Mouse (Mus musculus): ENCODE results near the gene Gm47791. TPM values are rescaled to one million over a fixed set of nuclear protein-coding genes. Genes with fewer than 3 reads are reported as not detected.
A peak's percentile ranks its signal among the peaks of the same experiment; 100 is the strongest.

Gm47791 gene
- polyA plus RNA-seq, 1 experiment from 2014 or later, result not detected

DNA sequence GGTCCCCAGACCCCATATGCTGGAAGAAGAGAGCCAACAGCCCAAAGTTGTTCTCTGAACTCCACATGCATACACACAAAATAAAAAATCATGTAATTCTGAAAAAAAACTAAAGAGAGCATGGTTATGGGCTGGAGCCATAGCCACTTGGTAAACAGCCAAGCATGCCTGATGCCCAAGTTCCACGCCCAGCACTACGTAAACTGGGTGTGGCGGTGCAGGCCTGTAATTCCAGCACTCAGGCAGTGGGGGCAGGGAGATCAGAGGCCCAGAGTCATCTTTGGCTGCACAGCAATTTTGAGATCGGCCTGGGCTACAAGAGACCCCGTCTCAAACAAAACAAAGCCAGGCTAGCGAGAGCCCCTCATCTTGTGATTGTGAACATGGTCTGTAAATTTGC is 14.5 kb upstream of the Gm47791 start:
- Histone ChIP-seq H3K4me2 (no peak overlapping the region), H3K9me3 (no peaks in the 10 kb centered on the region), H3K36me3 (no peaks in the 10 kb centered on the region), H3K4me3 (no peak overlapping the region), H3K27me3 (no peaks in the 10 kb centered on the region), H3K9ac (no peak overlapping the region), H3K4me1 (peaks cover 12% of the 10 kb centered on the region), H3K27ac (no peak overlapping the region)
- 50% methylated on average over 6 of the region's 6 CpGs for WGBS
- ATAC-seq (ENCODE audit: insufficient number of reproducible peaks, low FRiP score, low TSS enrichment, low read depth), result 0 out of 2 replicates have a peak, but pooled peaks have one; percentile 10

GRCm38 (mm10) chr1:82783559-82783958 is 12.5 kb upstream of the Gm47791 start:
- H3K36me3 ChIP-seq, result no peaks in the 10 kb centered on the region
- ATAC-seq (ENCODE audit: insufficient number of reproducible peaks, low FRiP score, low TSS enrichment, low read depth), result no peak

DNA sequence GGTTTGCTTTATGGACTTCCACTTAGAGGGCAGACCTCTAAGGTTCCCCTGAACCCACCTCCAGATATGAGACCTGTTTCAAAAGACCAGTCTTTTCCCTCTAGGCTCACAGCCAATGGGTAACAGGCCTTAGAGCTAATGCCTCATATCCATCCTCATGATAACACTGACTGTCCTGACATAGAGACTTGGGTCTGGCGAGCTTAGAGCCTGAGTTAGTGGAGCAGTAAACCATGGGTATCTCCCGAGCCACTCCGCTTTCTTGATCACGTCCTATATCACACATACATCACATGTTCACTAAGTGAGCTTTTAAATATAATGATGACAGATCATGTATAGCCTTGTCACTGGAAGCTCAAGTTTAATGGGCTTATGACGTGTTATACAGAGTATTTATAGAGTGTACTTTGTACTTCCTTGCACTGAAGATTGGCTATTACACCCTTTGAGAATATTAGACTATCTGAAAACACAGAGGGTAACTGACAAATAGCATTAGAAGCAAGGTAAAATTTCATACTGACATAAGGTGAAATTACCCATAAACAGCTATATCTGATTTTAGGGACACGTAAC is 8.4 kb upstream of the Gm47791 start:
- no peaks in the 10 kb centered on the region for H3K27me3 ChIP-seq
- H3K4me2 ChIP-seq, result no peak overlapping the region
- 75% methylated on average over 6 of the region's 6 CpGs for WGBS
- no peak overlapping the region for H3K4me3 ChIP-seq
- H3K27ac ChIP-seq, result no peak overlapping the region
- no peak overlapping the region for H3K9ac ChIP-seq
- H3K4me1 ChIP-seq, result no peaks in the 10 kb centered on the region
- no peaks in the 10 kb centered on the region for H3K9me3 ChIP-seq
- ATAC-seq (ENCODE audit: insufficient number of reproducible peaks, low FRiP score, low TSS enrichment, low read depth), result no peak
- H3K36me3 ChIP-seq, result no peaks in the 10 kb centered on the region

More at GRCm38 (mm10) chr1:82783559-82783958, 12.5 kb upstream of the Gm47791 start:
- Histone ChIP-seq H3K4me1 (peaks cover 12% of the 10 kb centered on the region), H3K9ac (no peak overlapping the region), H3K27me3 (no peaks in the 10 kb centered on the region), H3K27ac (no peak overlapping the region), H3K4me2 (no peak overlapping the region), H3K9me3 (no peaks in the 10 kb centered on the region), H3K4me3 (no peak overlapping the region)
- WGBS, result 77% methylated on average over 3 of the region's 3 CpGs

DNA sequence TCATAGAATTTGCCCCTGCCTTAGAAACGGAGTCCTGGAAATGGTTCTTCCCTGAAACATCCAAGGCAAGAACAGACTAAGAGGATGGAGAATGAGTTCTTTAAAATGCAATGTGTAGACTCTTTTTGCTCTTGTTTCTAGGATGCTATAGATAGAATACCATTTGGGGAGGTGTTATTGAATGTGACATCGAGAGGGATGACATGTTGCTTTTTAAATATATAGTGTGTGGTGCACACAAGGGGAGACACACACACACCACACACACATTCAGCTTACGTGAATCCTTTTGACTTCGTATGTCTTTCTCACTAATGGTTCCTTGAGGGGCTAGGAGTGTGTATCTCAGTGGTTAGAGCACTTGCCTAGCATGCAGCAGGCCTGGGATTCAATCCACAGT is 4.2 kb upstream of the Gm47791 start:
- WGBS, result 90% methylated on average over 4 of the region's 4 CpGs
- Histone ChIP-seq H3K36me3 (no peaks in the 10 kb centered on the region), H3K4me3 (no peak overlapping the region), H3K27me3 (no peaks in the 10 kb centered on the region), H3K9ac (no peak overlapping the region), H3K27ac (no peak overlapping the region), H3K4me1 (no peaks in the 10 kb centered on the region), H3K9me3 (no peaks in the 10 kb centered on the region), H3K4me2 (no peak overlapping the region)
- ATAC-seq (ENCODE audit: insufficient number of reproducible peaks, low FRiP score, low TSS enrichment, low read depth), result no peak

DNA sequence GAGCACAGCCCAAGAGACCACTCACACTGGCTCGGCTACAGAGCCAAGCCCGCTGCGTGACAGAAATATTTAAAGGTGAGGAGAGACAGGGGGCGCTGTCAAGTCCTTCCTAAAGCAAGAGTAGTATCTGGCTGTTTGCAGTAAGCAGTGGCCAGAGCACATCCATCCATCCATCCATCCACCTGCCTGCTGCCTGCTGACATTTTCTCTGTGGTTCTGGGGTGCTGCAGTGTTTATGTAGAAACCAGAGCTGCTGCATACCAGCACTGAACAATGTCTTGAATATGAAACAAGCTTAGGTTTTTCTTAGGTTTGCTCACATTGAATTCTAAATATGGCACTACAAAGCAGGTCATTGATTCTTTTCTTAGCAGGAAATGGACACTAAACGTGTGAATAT is 2.2 kb upstream of the Gm47791 start:
- ATAC-seq (ENCODE audit: insufficient number of reproducible peaks, low FRiP score, low TSS enrichment, low read depth), result no peak
- Histone ChIP-seq H3K27me3 (no peaks in the 10 kb centered on the region), H3K4me2 (no peak overlapping the region), H3K4me1 (no peaks in the 10 kb centered on the region), H3K9ac (no peak overlapping the region), H3K36me3 (no peaks in the 10 kb centered on the region), H3K4me3 (no peak overlapping the region), H3K9me3 (no peaks in the 10 kb centered on the region), H3K27ac (no peak overlapping the region)
- WGBS, result 74% methylated on average over 5 of the region's 5 CpGs

DNA sequence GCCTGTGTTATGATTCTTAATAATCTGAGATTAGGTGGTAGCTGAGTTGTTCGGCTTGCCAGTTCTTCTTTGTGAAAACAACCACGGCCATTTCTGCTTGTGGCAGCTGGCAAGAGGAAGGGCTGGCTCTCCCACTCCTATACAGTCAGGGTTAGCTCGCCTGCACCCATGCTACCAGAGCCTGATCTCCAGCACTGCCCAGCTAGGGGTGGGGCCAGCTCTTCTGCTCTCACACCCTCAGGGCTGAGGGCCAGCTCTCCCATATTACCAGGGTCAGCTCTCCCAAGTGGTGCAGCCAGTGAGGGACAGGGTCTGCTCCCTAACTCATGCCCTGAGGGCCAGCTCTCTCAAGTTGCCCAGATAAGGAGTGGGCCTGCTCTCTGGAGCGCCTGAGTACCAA is 1.4 kb upstream of the Gm47791 start:
- no peaks in the 10 kb centered on the region for H3K4me1 ChIP-seq
- no peaks in the 10 kb centered on the region for H3K9me3 ChIP-seq
- no peak overlapping the region for H3K27ac ChIP-seq
- no peaks in the 10 kb centered on the region for H3K27me3 ChIP-seq
- no peaks in the 10 kb centered on the region for H3K36me3 ChIP-seq
- H3K4me3 ChIP-seq, result no peak overlapping the region
- 72% methylated on average over 4 of the region's 4 CpGs for WGBS
- H3K9ac ChIP-seq, result no peak overlapping the region
- ATAC-seq (ENCODE audit: insufficient number of reproducible peaks, low FRiP score, low TSS enrichment, low read depth), result no peak
- no peak overlapping the region for H3K4me2 ChIP-seq

- Histone ChIP-seq H3K4me1 (no peaks in the 10 kb centered on the region), H3K4me2 (no peak within 1 kb of the TSS), H3K9ac (no peak within 1 kb of the TSS), H3K36me3 (no peaks in the 10 kb centered on the region), H3K27ac (no peak within 1 kb of the TSS), H3K4me3 (no peak within 1 kb of the TSS), H3K9me3 (no peaks in the 10 kb centered on the region), H3K27me3 (no peaks in the 10 kb centered on the region)
- no peak for ATAC-seq (ENCODE audit: insufficient number of reproducible peaks, low FRiP score, low TSS enrichment, low read depth)
- WGBS, result 71% methylated on average over 5 of the region's 5 CpGs
These were observed 2.8 kb downstream of the Gm47791 start, which contains the start of gene Tm4sf20 for GRCm38 (mm10) chr1:82768269-82768668. TSS of gene Tm4sf20 (minus strand) at chr1:82768461.

- ATAC-seq (ENCODE audit: insufficient number of reproducible peaks, low FRiP score, low TSS enrichment, low read depth), result no peak
These were observed 4.4 kb downstream of the Gm47791 start for GRCm38 (mm10) chr1:82766641-82767040.

GRCm38 (mm10) chr1:82766227-82766626 is 4.8 kb downstream of the Gm47791 start:
- WGBS, result 39% methylated on average over 1 of the region's 1 CpGs
- H3K4me1 ChIP-seq, result no peaks in the 10 kb centered on the region
- no peak overlapping the region for H3K27ac ChIP-seq

More at GRCm38 (mm10) chr1:82766641-82767040, 4.4 kb downstream of the Gm47791 start:
- no peaks in the 10 kb centered on the region for H3K27me3 ChIP-seq
- H3K9ac ChIP-seq, result no peak overlapping the region
- H3K9me3 ChIP-seq, result no peaks in the 10 kb centered on the region
- H3K4me1 ChIP-seq, result no peaks in the 10 kb centered on the region
- H3K36me3 ChIP-seq, result peaks cover 7% of the 10 kb centered on the region
- H3K4me2 ChIP-seq, result no peak overlapping the region
- no peak overlapping the region for H3K4me3 ChIP-seq
- no peak overlapping the region for H3K27ac ChIP-seq
- WGBS, result 42% methylated on average over 4 of the region's 4 CpGs

GRCm38 (mm10) chr1:82762274-82762673 is 8.8 kb downstream of the Gm47791 start:
- Histone ChIP-seq H3K4me1 (no peaks in the 10 kb centered on the region), H3K27ac (no peak overlapping the region), H3K36me3 (peaks cover 7% of the 10 kb centered on the region), H3K9me3 (no peaks in the 10 kb centered on the region), H3K4me2 (no peak overlapping the region), H3K4me3 (no peak overlapping the region), H3K27me3 (no peaks in the 10 kb centered on the region), H3K9ac (no peak overlapping the region)
- ATAC-seq (ENCODE audit: insufficient number of reproducible peaks, low FRiP score, low TSS enrichment, low read depth), result no peak
- WGBS, result 84% methylated on average over 1 of the region's 1 CpGs

More at GRCm38 (mm10) chr1:82766227-82766626, 4.8 kb downstream of the Gm47791 start:
- Histone ChIP-seq H3K36me3 (peaks cover 7% of the 10 kb centered on the region), H3K4me3 (no peak overlapping the region), H3K9me3 (no peaks in the 10 kb centered on the region), H3K27me3 (no peaks in the 10 kb centered on the region), H3K4me2 (no peak overlapping the region), H3K9ac (no peak overlapping the region)
- ATAC-seq (ENCODE audit: insufficient number of reproducible peaks, low FRiP score, low TSS enrichment, low read depth), result no peak

- Histone ChIP-seq H3K4me1 (no peaks in the 10 kb centered on the region), H3K27me3 (no peaks in the 10 kb centered on the region), H3K36me3 (peaks cover 7% of the 10 kb centered on the region), H3K9ac (no peak overlapping the region), H3K4me3 (no peak overlapping the region), H3K4me2 (no peak overlapping the region), H3K27ac (no peak overlapping the region; the same call in 1 of the 2 replicates), H3K9me3 (no peaks in the 10 kb centered on the region)
- 91% methylated on average over 8 of the region's 8 CpGs for WGBS
- ATAC-seq (ENCODE audit: insufficient number of reproducible peaks, low FRiP score, low TSS enrichment, low read depth), result no peak
These were observed 9.4 kb downstream of the Gm47791 start for GRCm38 (mm10) chr1:82761454-82762169.

GRCm38 (mm10) chr1:82759520-82759919 is 11.5 kb downstream of the Gm47791 start:
- Histone ChIP-seq H3K4me3 (no peak overlapping the region), H3K36me3 (peaks cover 24% of the 10 kb centered on the region), H3K4me2 (no peak overlapping the region), H3K27me3 (no peaks in the 10 kb centered on the region), H3K9me3 (no peaks in the 10 kb centered on the region), H3K9ac (no peak overlapping the region), H3K4me1 (no peaks in the 10 kb centered on the region), H3K27ac (no peak overlapping the region)
- WGBS, result 87% methylated on average over 1 of the region's 1 CpGs
- ATAC-seq (ENCODE audit: insufficient number of reproducible peaks, low FRiP score, low TSS enrichment, low read depth), result no peak

Data from limb, embryonic 15.5 days (tissue).